Mouse (Mus musculus) liver, embryonic 15.5 days (tissue): ENCODE measurements at regions not wholly inside any gene's neighbourhood (a gene's known extent, or its start where the extent isn't known, plus 50 kb on each side); places are given as distances from the start of the nearest gene placed in this dataset.

Experiments
- ATAC-seq: fragments of 200-750 bp; cut with Nextera tagmentation; 2 replicates; pipeline ENCODE4 v1.8.0; 2017; ENCODE audit warnings: moderate number of reproducible peaks, mild to moderate bottlenecking, moderate library complexity; ENCODE audit not compliant: insufficient read depth
- H3K27ac ChIP-seq: fragments of 300-500 bp; sonication (generic); replicated peaks from 2 replicates; pipeline ENCODE4 v1.5.1; 2015; ENCODE audit warnings: mild to moderate bottlenecking, inconsistent platforms
- H3K27me3 ChIP-seq: fragments of 300-500 bp; sonication (generic); 2 replicates; pipeline ENCODE4 v1.6.1; 2015; ENCODE audit warnings: mild to moderate bottlenecking, inconsistent platforms
- H3K36me3 ChIP-seq: fragments of 300-500 bp; sonication (generic); replicated peaks from 2 replicates; pipeline ENCODE4 v1.6.1; 2015; ENCODE audit warnings: moderate library complexity, mild to moderate bottlenecking, inconsistent platforms
- H3K4me1 ChIP-seq: fragments of 300-500 bp; sonication (generic); replicated peaks from 2 replicates; pipeline ENCODE4 v1.6.1; 2015; ENCODE audit warnings: inconsistent platforms
- H3K4me2 ChIP-seq: fragments of 300-500 bp; sonication (generic); 2 replicates; pipeline ENCODE4 v1.6.1; 2015; ENCODE audit warnings: moderate library complexity, mild to moderate bottlenecking, inconsistent platforms
- H3K4me3 ChIP-seq: fragments of 300-500 bp; sonication (generic); replicated peaks from 2 replicates; pipeline ENCODE4 v1.5.1; 2015; ENCODE audit warnings: mild to moderate bottlenecking, inconsistent platforms
- H3K9ac ChIP-seq: fragments of 300-500 bp; sonication (generic); 2 replicates; pipeline ENCODE4 v1.6.1; 2015; ENCODE audit warnings: moderate library complexity, mild to moderate bottlenecking, inconsistent platforms
- H3K9me3 ChIP-seq: fragments of 300-500 bp; sonication (generic); replicated peaks from 2 replicates; pipeline ENCODE4 v1.6.1; 2016; ENCODE audit warnings: inconsistent platforms
- WGBS: fragments of 180-500 bp; shearing (Covaris S2); methylation state at CpG from one replicate; pipeline ENCODE4 v1.1.7; 2015; ENCODE audit warnings: mixed read lengths; ENCODE audit not compliant: insufficient replicate concordance; 5-methylcytosine and 5-hydroxymethylcytosine counted together

GRCm38 (mm10) chr14:99389306-99389705 is 90.8 kb downstream of the Klf5 start:
- WGBS: 86% methylated on average over 5 of the region's 5 CpGs
- H3K4me2 ChIP-seq: no peak overlapping the region
- H3K4me1 ChIP-seq: no peaks in the 10 kb centered on the region
- no peak overlapping the region for H3K9ac ChIP-seq
- no peaks in the 10 kb centered on the region for H3K27me3 ChIP-seq
- no peak overlapping the region for H3K27ac ChIP-seq
- H3K36me3 ChIP-seq: no peaks in the 10 kb centered on the region
- no peak overlapping the region for H3K4me3 ChIP-seq
- H3K9me3 ChIP-seq: no peaks in the 10 kb centered on the region
- ATAC-seq: no peak

- ATAC-seq: no peak
- 63% methylated on average over 7 of the region's 7 CpGs for WGBS
These were observed 93.2 kb downstream of the Klf5 start for GRCm38 (mm10) chr14:99391700-99392099.

GRCm38 (mm10) chr14:99392813-99393212 is 94.3 kb downstream of the Klf5 start:
- Histone ChIP-seq H3K9me3 (no peaks in the 10 kb centered on the region), H3K4me1 (no peaks in the 10 kb centered on the region), H3K27ac (no peak overlapping the region), H3K27me3 (no peaks in the 10 kb centered on the region), H3K36me3 (no peaks in the 10 kb centered on the region), H3K4me2 (no peak overlapping the region), H3K4me3 (no peak overlapping the region), H3K9ac (no peak overlapping the region)
- 48% methylated on average over 2 of the region's 2 CpGs for WGBS
- no peak for ATAC-seq

More at GRCm38 (mm10) chr14:99391700-99392099, 93.2 kb downstream of the Klf5 start:
- Histone ChIP-seq H3K9me3 (no peaks in the 10 kb centered on the region), H3K4me3 (no peak overlapping the region), H3K27me3 (no peaks in the 10 kb centered on the region), H3K4me1 (no peaks in the 10 kb centered on the region), H3K9ac (no peak overlapping the region), H3K4me2 (no peak overlapping the region), H3K36me3 (no peaks in the 10 kb centered on the region), H3K27ac (no peak overlapping the region)

GRCm38 (mm10) chr14:99393611-99394010 is 95.1 kb downstream of the Klf5 start:
- Histone ChIP-seq H3K4me2 (no peak overlapping the region), H3K4me3 (no peak overlapping the region), H3K9ac (no peak overlapping the region), H3K36me3 (no peaks in the 10 kb centered on the region), H3K9me3 (no peaks in the 10 kb centered on the region), H3K27ac (no peak overlapping the region), H3K4me1 (no peaks in the 10 kb centered on the region), H3K27me3 (no peaks in the 10 kb centered on the region)
- WGBS: 66% methylated on average over 8 of the region's 8 CpGs
- no peak for ATAC-seq

- 68% methylated on average over 6 of the region's 6 CpGs for WGBS
- Histone ChIP-seq H3K36me3 (no peaks in the 10 kb centered on the region), H3K27me3 (no peaks in the 10 kb centered on the region), H3K4me3 (no peak overlapping the region), H3K9ac (no peak overlapping the region), H3K27ac (no peak overlapping the region), H3K4me1 (no peaks in the 10 kb centered on the region), H3K9me3 (no peaks in the 10 kb centered on the region), H3K4me2 (no peak overlapping the region)
- no peak for ATAC-seq
These were observed 104.8 kb downstream of the Klf5 start for GRCm38 (mm10) chr14:99403155-99403726.

GRCm38 (mm10) chr14:99405228-99405627 is 106.7 kb downstream of the Klf5 start:
- Histone ChIP-seq H3K9me3 (no peaks in the 10 kb centered on the region), H3K4me1 (no peaks in the 10 kb centered on the region), H3K4me3 (no peak overlapping the region), H3K4me2 (no peak overlapping the region), H3K9ac (no peak overlapping the region), H3K27ac (no peak overlapping the region), H3K27me3 (no peaks in the 10 kb centered on the region), H3K36me3 (no peaks in the 10 kb centered on the region)
- WGBS: 31% methylated on average over 5 of the region's 5 CpGs
- no peak for ATAC-seq

- H3K27me3 ChIP-seq: no peaks in the 10 kb centered on the region
- ATAC-seq: no peak
- H3K4me2 ChIP-seq: no peak overlapping the region
- H3K27ac ChIP-seq: no peak overlapping the region
- 24% methylated on average over 5 of the region's 5 CpGs for WGBS
- H3K4me3 ChIP-seq: no peak overlapping the region
- H3K9me3 ChIP-seq: no peaks in the 10 kb centered on the region
- H3K4me1 ChIP-seq: no peaks in the 10 kb centered on the region
- no peaks in the 10 kb centered on the region for H3K36me3 ChIP-seq
- H3K9ac ChIP-seq: no peak overlapping the region
These were observed 113.3 kb downstream of the Klf5 start for GRCm38 (mm10) chr14:99411835-99412234.

- no peak for ATAC-seq
- Histone ChIP-seq H3K9me3 (no peaks in the 10 kb centered on the region), H3K27me3 (no peaks in the 10 kb centered on the region), H3K4me1 (no peaks in the 10 kb centered on the region), H3K36me3 (no peaks in the 10 kb centered on the region), H3K4me3 (no peak overlapping the region), H3K4me2 (no peak overlapping the region), H3K9ac (no peak overlapping the region), H3K27ac (no peak overlapping the region)
- WGBS: 47% methylated on average over 3 of the region's 3 CpGs
These were observed 117.7 kb downstream of the Klf5 start for GRCm38 (mm10) chr14:99416169-99416568.

- WGBS: 35% methylated on average over 5 of the region's 5 CpGs
- Histone ChIP-seq H3K4me3 (no peak overlapping the region), H3K27ac (no peak overlapping the region), H3K9me3 (no peaks in the 10 kb centered on the region), H3K36me3 (no peaks in the 10 kb centered on the region), H3K27me3 (no peaks in the 10 kb centered on the region), H3K4me1 (no peaks in the 10 kb centered on the region), H3K9ac (no peak overlapping the region), H3K4me2 (no peak overlapping the region)
- no peak for ATAC-seq
These were observed 120.5 kb downstream of the Klf5 start for GRCm38 (mm10) chr14:99418970-99419369.

GRCm38 (mm10) chr14:99423334-99423733 is 124.8 kb downstream of the Klf5 start:
- no peak overlapping the region for H3K4me3 ChIP-seq
- no peak overlapping the region for H3K4me2 ChIP-seq
- H3K9me3 ChIP-seq: no peaks in the 10 kb centered on the region
- no peaks in the 10 kb centered on the region for H3K4me1 ChIP-seq
- no peak overlapping the region for H3K27ac ChIP-seq
- no peak overlapping the region for H3K9ac ChIP-seq
- ATAC-seq: no peak
- no peaks in the 10 kb centered on the region for H3K36me3 ChIP-seq
- WGBS: 59% methylated on average over 7 of the region's 7 CpGs
- H3K27me3 ChIP-seq: no peaks in the 10 kb centered on the region

- no peak overlapping the region for H3K4me2 ChIP-seq
- H3K4me1 ChIP-seq: no peaks in the 10 kb centered on the region
- H3K36me3 ChIP-seq: no peaks in the 10 kb centered on the region
- H3K27me3 ChIP-seq: no peaks in the 10 kb centered on the region
- no peak overlapping the region for H3K27ac ChIP-seq
- H3K9me3 ChIP-seq: no peaks in the 10 kb centered on the region
- H3K9ac ChIP-seq: no peak overlapping the region
- ATAC-seq: no peak
- 74% methylated on average over 3 of the region's 3 CpGs for WGBS
- no peak overlapping the region for H3K4me3 ChIP-seq
These were observed 128.6 kb downstream of the Klf5 start for GRCm38 (mm10) chr14:99427049-99427448.

- no peaks in the 10 kb centered on the region for H3K9me3 ChIP-seq
- H3K27ac ChIP-seq: no peak overlapping the region
- WGBS: 68% methylated on average over 4 of the region's 4 CpGs
- no peaks in the 10 kb centered on the region for H3K36me3 ChIP-seq
- no peak overlapping the region for H3K4me3 ChIP-seq
- ATAC-seq: no peak
- no peaks in the 10 kb centered on the region for H3K27me3 ChIP-seq
- H3K4me1 ChIP-seq: no peaks in the 10 kb centered on the region
- H3K9ac ChIP-seq: no peak overlapping the region
- no peak overlapping the region for H3K4me2 ChIP-seq
These were observed 131.8 kb downstream of the Klf5 start for GRCm38 (mm10) chr14:99430323-99430722.
